Mouse (Mus musculus) forebrain, embryonic 14.5 days (tissue): Measurements from ENCODE around the gene Tinf2. TPM values are rescaled to one million over a fixed set of nuclear protein-coding genes. Genes with fewer than 3 reads are reported as not detected.

Source experiments
- ATAC-seq: fragments of 200-750 bp; cut with Nextera tagmentation; 2 replicates; pipeline ENCODE4 v1.8.0; 2017; ENCODE audit warnings: mild to moderate bottlenecking, moderate library complexity
- DNase-seq: peaks from one replicate; pipeline ENCODE4 v3.0.0-alpha.2; 2015; ENCODE audit warnings: low spot score
- H3K27ac ChIP-seq: fragments of 300-500 bp; sonication (generic); 2 replicates; pipeline ENCODE4 v1.5.1; 2014; ENCODE audit warnings: low read depth, mild to moderate bottlenecking, control low read depth, low read length, moderate library complexity
- H3K27me3 ChIP-seq: fragments of 300-500 bp; sonication (generic); replicated peaks from 2 replicates; pipeline ENCODE4 v1.6.1; 2014; ENCODE audit warnings: low read length, control low read depth, mixed read lengths; ENCODE audit not compliant: control insufficient read depth, insufficient read depth
- H3K36me3 ChIP-seq: fragments of 300-500 bp; sonication (generic); 2 replicates; pipeline ENCODE4 v1.6.1; 2014; ENCODE audit warnings: low read length, control low read depth; ENCODE audit not compliant: control insufficient read depth, insufficient read depth
- H3K4me1 ChIP-seq: fragments of 300-500 bp; sonication (generic); 2 replicates; pipeline ENCODE4 v1.6.1; 2014; ENCODE audit warnings: antibody characterized with exemption, low read length, control low read depth; ENCODE audit not compliant: control insufficient read depth, insufficient read depth
- H3K4me2 ChIP-seq: fragments of 300-500 bp; sonication (generic); 2 replicates; pipeline ENCODE4 v1.6.1; 2014; ENCODE audit warnings: mild to moderate bottlenecking, control low read depth, low read length
- H3K4me3 ChIP-seq: fragments of 300-500 bp; sonication (generic); 2 replicates; pipeline ENCODE4 v1.5.1; 2014; ENCODE audit warnings: low read depth, low read length, control low read depth
- H3K9ac ChIP-seq: fragments of 300-500 bp; sonication (generic); 2 replicates; pipeline ENCODE4 v1.6.1; 2014; ENCODE audit warnings: mild to moderate bottlenecking, low read length, control low read depth, moderate library complexity
- H3K9me3 ChIP-seq: fragments of 300-500 bp; sonication (generic); replicated peaks from 2 replicates; pipeline ENCODE4 v1.6.1; 2016; ENCODE audit warnings: low read length, control low read depth, mixed read lengths; ENCODE audit not compliant: control insufficient read depth
- WGBS: fragments of 180-500 bp; shearing (Covaris S2); extraction: QIAGEN DNeasy Blood & Tissue Kit; methylation state at CpG from one replicate; pipeline ENCODE4 v1.1.7; 2014; 5-methylcytosine and 5-hydroxymethylcytosine counted together
- polyA plus RNA-seq: library from polyadenylated mRNA; unstranded; fragments of >200 nt; fragmentation: Nextera tagmentation; extraction: Ambion mirVana; gene quantifications from 2 replicates; pipeline ENCODE4 v1.2.1, GENCODE M21; 2014

Gene Tinf2
- polyA plus RNA-seq, 1 experiment from 2014 or later = 37.5 TPM

- H3K4me1 ChIP-seq = no peaks in the 10 kb centered on the region
- H3K9ac ChIP-seq = no peak overlapping the region
- H3K4me3 ChIP-seq = no peak overlapping the region
- no peak overlapping the region for H3K27ac ChIP-seq
- no peak overlapping the region for H3K4me2 ChIP-seq
- peaks cover 14% of the 10 kb centered on the region for H3K36me3 ChIP-seq
- ATAC-seq (no peak), DNase-seq (no peak)
- 0 out of 2 replicates have a peak, but pooled peaks cover 3% of the 10 kb centered on the region for H3K27me3 ChIP-seq
- WGBS = 18% methylated on average over 25 of the region's 25 CpGs
- no peaks in the 10 kb centered on the region for H3K9me3 ChIP-seq
Measured at GRCm38 (mm10) chr14:55713007-55713728, 31.5 kb upstream of the Tinf2 start.

GRCm38 (mm10) chr14:55711786-55712185 is 30.2 kb upstream of the Tinf2 start:
- WGBS = 85% methylated on average over 7 of the region's 7 CpGs
- H3K4me3 ChIP-seq = no peak overlapping the region
- no peaks in the 10 kb centered on the region for H3K4me1 ChIP-seq
- ATAC-seq (no peak), DNase-seq (no peak)
- H3K27ac ChIP-seq = no peak overlapping the region
- no peak overlapping the region for H3K4me2 ChIP-seq
- no peaks in the 10 kb centered on the region for H3K9me3 ChIP-seq
- 0 out of 2 replicates have a peak, but pooled peaks cover 3% of the 10 kb centered on the region for H3K27me3 ChIP-seq
- no peak overlapping the region for H3K9ac ChIP-seq
- H3K36me3 ChIP-seq = peaks cover 4% of the 10 kb centered on the region; the same call in 1 of the 2 replicates

GRCm38 (mm10) chr14:55709509-55709908 is 27.9 kb upstream of the Tinf2 start:
- Histone ChIP-seq H3K4me1 (no peaks in the 10 kb centered on the region), H3K4me3 (no peak overlapping the region), H3K27ac (no peak overlapping the region), H3K9ac (no peak overlapping the region), H3K36me3 (no peaks in the 10 kb centered on the region), H3K27me3 (0 out of 2 replicates have a peak, but pooled peaks cover 3% of the 10 kb centered on the region), H3K4me2 (no peak overlapping the region), H3K9me3 (no peaks in the 10 kb centered on the region)
- no peak for ATAC-seq
- no peak for DNase-seq
- WGBS = 86% methylated on average over 4 of the region's 4 CpGs

GRCm38 (mm10) chr14:55707397-55707796 is 25.8 kb upstream of the Tinf2 start:
- H3K9me3 ChIP-seq = no peaks in the 10 kb centered on the region
- DNase-seq = no peak
- WGBS = 87% methylated on average over 5 of the region's 5 CpGs
- H3K4me2 ChIP-seq = no peak overlapping the region
- no peaks in the 10 kb centered on the region for H3K4me1 ChIP-seq
- no peak for ATAC-seq
- no peak overlapping the region for H3K27ac ChIP-seq
- H3K36me3 ChIP-seq = no peaks in the 10 kb centered on the region
- no peak overlapping the region for H3K4me3 ChIP-seq
- H3K27me3 ChIP-seq = 0 out of 2 replicates have a peak, but pooled peaks cover 2% of the 10 kb centered on the region
- H3K9ac ChIP-seq = no peak overlapping the region

- DNase-seq (no peak), ATAC-seq (no peak)
- no peaks in the 10 kb centered on the region for H3K36me3 ChIP-seq
- WGBS = 91% methylated on average over 8 of the region's 8 CpGs
- H3K4me1 ChIP-seq = no peaks in the 10 kb centered on the region
- no peak overlapping the region for H3K4me3 ChIP-seq
- no peak overlapping the region for H3K4me2 ChIP-seq
- no peaks in the 10 kb centered on the region for H3K9me3 ChIP-seq
- no peaks in the 10 kb centered on the region for H3K27me3 ChIP-seq
- H3K9ac ChIP-seq = no peak overlapping the region
- no peak overlapping the region for H3K27ac ChIP-seq
Measured at GRCm38 (mm10) chr14:55706051-55706600, 24.5 kb upstream of the Tinf2 start.

GRCm38 (mm10) chr14:55702761-55703160 is 21.1 kb upstream of the Tinf2 start:
- H3K9ac ChIP-seq = no peak overlapping the region
- ATAC-seq = no peak

GRCm38 (mm10) chr14:55701131-55701530 is 19.5 kb upstream of the Tinf2 start:
- Histone ChIP-seq H3K9ac (no peak overlapping the region), H3K4me1 (no peaks in the 10 kb centered on the region), H3K36me3 (no peaks in the 10 kb centered on the region), H3K27me3 (no peaks in the 10 kb centered on the region), H3K4me3 (no peak overlapping the region), H3K27ac (no peak overlapping the region), H3K9me3 (no peaks in the 10 kb centered on the region), H3K4me2 (no peak overlapping the region)
- WGBS = 59% methylated on average over 9 of the region's 9 CpGs
- DNase-seq = no peak
- no peak for ATAC-seq

More at GRCm38 (mm10) chr14:55702761-55703160, 21.1 kb upstream of the Tinf2 start:
- WGBS = 71% methylated on average over 6 of the region's 6 CpGs
- DNase-seq = no peak
- H3K4me3 ChIP-seq = no peak overlapping the region
- no peak overlapping the region for H3K27ac ChIP-seq
- no peaks in the 10 kb centered on the region for H3K4me1 ChIP-seq
- H3K36me3 ChIP-seq = no peaks in the 10 kb centered on the region
- H3K27me3 ChIP-seq = no peaks in the 10 kb centered on the region
- H3K9me3 ChIP-seq = no peaks in the 10 kb centered on the region
- H3K4me2 ChIP-seq = no peak overlapping the region

- WGBS = 82% methylated on average over 4 of the region's 4 CpGs
- no peak for ATAC-seq
Measured at GRCm38 (mm10) chr14:55697226-55697625, 15.6 kb upstream of the Tinf2 start.

GRCm38 (mm10) chr14:55689433-55689832 is 7.8 kb upstream of the Tinf2 start:
- H3K36me3 ChIP-seq = no peaks in the 10 kb centered on the region
- WGBS = 81% methylated on average over 10 of the region's 10 CpGs
- no peak overlapping the region for H3K27ac ChIP-seq
- no peak overlapping the region for H3K4me3 ChIP-seq
- H3K4me2 ChIP-seq = no peak overlapping the region
- ATAC-seq (no peak), DNase-seq (no peak)
- H3K9me3 ChIP-seq = no peaks in the 10 kb centered on the region; the same call in 1 of the 2 replicates
- no peaks in the 10 kb centered on the region for H3K27me3 ChIP-seq
- no peaks in the 10 kb centered on the region for H3K4me1 ChIP-seq
- H3K9ac ChIP-seq = no peak overlapping the region

More at GRCm38 (mm10) chr14:55697226-55697625, 15.6 kb upstream of the Tinf2 start:
- Histone ChIP-seq H3K27ac (no peak overlapping the region), H3K36me3 (no peaks in the 10 kb centered on the region), H3K9ac (no peak overlapping the region), H3K9me3 (no peaks in the 10 kb centered on the region; the same call in 1 of the 2 replicates), H3K4me3 (no peak overlapping the region), H3K27me3 (no peaks in the 10 kb centered on the region), H3K4me1 (no peaks in the 10 kb centered on the region), H3K4me2 (no peak overlapping the region)
- DNase-seq = no peak
